Mouse (Mus musculus): ENCODE data around the gene Krt71. TPM values are rescaled to one million over a fixed set of nuclear protein-coding genes. Genes with fewer than 3 reads are reported as not detected.
"Not testable (repeated sequence)": the region's sequence is repeated elsewhere in the genome, so short reads cannot be mapped to it uniquely, and the experiment has no call there.

Gene Krt71
- polyA plus RNA-seq, 1 experiment from 2014 or later = not detected

DNA sequence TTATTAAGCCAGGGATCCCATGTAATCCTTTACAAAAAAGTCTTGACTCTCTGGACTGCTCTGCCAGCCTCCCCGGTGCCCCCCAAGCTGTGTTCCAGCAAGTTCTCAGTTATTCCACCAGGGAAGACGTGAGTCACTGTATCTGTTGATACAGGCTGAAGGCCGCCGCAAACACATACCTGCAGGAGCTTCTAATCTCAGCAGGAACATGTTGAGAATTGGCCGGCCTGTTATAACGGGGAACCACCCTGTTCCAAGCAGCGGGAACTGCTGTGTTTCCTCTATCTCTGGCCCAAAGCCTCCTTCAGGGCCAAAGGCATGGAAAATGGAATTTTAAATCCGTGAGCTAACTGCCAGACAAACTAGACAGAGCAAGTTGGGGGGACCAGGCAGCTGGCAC, 29.2 kb downstream of the Krt71 start:
- ATAC-seq (replicated peaks; ENCODE audit: insufficient number of reproducible peaks, insufficient read depth, low FRiP score, low read depth) = no peak
- Histone ChIP-seq H3K27ac (no peak overlapping the region), H3K36me3 (no peaks in the 10 kb centered on the region), H3K27me3 (no peaks in the 10 kb centered on the region; the same call in 1 of the 2 replicates), H3K4me2 (no peak overlapping the region), H3K9me3 (replicated peaks) (no peaks in the 10 kb centered on the region), H3K4me3 (no peak overlapping the region), H3K4me1 (replicated peaks) (no peaks in the 10 kb centered on the region), H3K9ac (no peak overlapping the region)
- WGBS = 61% methylated on average over 8 of the region's 8 CpGs

DNA sequence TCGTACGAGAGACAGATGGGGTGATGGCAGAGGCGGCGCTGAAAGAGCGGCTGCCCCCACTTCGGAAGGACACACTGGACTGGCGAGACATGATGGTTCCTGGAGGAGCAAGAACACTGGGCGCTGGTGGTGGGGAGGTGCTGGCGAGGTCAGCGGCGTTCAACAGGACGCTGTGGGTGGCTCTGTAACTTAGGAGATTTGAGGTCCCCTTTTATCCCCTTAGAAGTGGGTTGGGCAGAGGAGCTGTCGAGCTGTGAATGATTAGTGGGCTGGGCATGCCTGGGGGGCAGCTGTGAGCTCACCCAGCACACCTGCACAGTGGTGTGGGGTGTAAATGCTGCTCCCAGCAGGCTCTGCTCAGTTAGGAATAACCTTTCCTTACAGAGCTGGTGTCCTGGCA, 30.2 kb downstream of the Krt71 start, which contains the start of gene Krt5:
Gene Krt5 (minus strand): TSS at position 179 of the 400 bp plus-strand sequence.
- no peaks in the 10 kb centered on the region for H3K36me3 ChIP-seq
- no peak for ATAC-seq (replicated peaks; ENCODE audit: insufficient number of reproducible peaks, insufficient read depth, low FRiP score, low read depth)
- no peaks in the 10 kb centered on the region for H3K4me1 ChIP-seq (replicated peaks)
- peaks cover 4% of the 10 kb centered on the region for H3K27me3 ChIP-seq
- no peak within 1 kb of the TSS for H3K4me2 ChIP-seq
- H3K4me3 ChIP-seq = no peak within 1 kb of the TSS
- no peaks in the 10 kb centered on the region for H3K9me3 ChIP-seq (replicated peaks)
- H3K27ac ChIP-seq = no peak within 1 kb of the TSS
- 53% methylated on average over 13 of the region's 13 CpGs for WGBS
- no peak within 1 kb of the TSS for H3K9ac ChIP-seq

GRCm38 (mm10) chr15:101708683-101709082, 34.2 kb downstream of the Krt71 start:
- H3K36me3 ChIP-seq = no peaks in the 10 kb centered on the region
- H3K9ac ChIP-seq = no peak overlapping the region
- no peak overlapping the region for H3K27ac ChIP-seq
- no peak overlapping the region for H3K4me2 ChIP-seq
- no peaks in the 10 kb centered on the region for H3K9me3 ChIP-seq (replicated peaks)
- H3K4me1 ChIP-seq (replicated peaks) = no peaks in the 10 kb centered on the region
- H3K4me3 ChIP-seq = no peak overlapping the region
- ATAC-seq (replicated peaks; ENCODE audit: insufficient number of reproducible peaks, insufficient read depth, low FRiP score, low read depth) = no peak
- peaks cover 13% of the 10 kb centered on the region for H3K27me3 ChIP-seq
- 69% methylated on average over 11 of the region's 11 CpGs for WGBS

GRCm38 (mm10) chr15:101707454-101707853, 35.5 kb downstream of the Krt71 start:
- Histone ChIP-seq H3K36me3 (no peaks in the 10 kb centered on the region), H3K27ac (no peak overlapping the region), H3K4me1 (replicated peaks) (no peaks in the 10 kb centered on the region), H3K9ac (no peak overlapping the region), H3K4me2 (no peak overlapping the region), H3K9me3 (replicated peaks) (no peaks in the 10 kb centered on the region), H3K4me3 (no peak overlapping the region), H3K27me3 (peaks cover 13% of the 10 kb centered on the region)
- 68% methylated on average over 9 of the region's 9 CpGs for WGBS
- ATAC-seq (replicated peaks; ENCODE audit: insufficient number of reproducible peaks, insufficient read depth, low FRiP score, low read depth) = no peak

GRCm38 (mm10) chr15:101704066-101704465, 38.8 kb downstream of the Krt71 start:
- H3K4me2 ChIP-seq = no peak overlapping the region
- ATAC-seq (replicated peaks; ENCODE audit: insufficient number of reproducible peaks, insufficient read depth, low FRiP score, low read depth) = no peak
- WGBS = 65% methylated on average over 4 of the region's 4 CpGs

DNA sequence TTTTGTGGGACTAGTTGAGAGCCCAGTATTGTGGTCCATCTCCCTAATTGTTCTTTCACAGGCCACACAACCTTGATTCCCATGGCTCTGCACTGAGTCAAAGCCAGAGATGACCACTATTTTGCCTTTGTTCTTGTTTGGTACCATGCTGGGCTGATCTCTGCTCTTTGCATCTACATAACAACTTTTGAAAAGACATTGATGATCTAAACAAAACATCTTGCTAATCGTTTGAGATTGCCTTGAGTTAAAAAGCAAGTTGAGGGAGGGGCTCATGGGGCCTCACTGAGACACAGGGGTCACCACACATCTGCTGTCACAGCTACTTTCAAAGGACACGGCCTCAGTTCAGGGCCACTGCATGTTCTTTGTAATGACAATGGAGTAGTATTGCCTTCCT, 40.5 kb downstream of the Krt71 start:
- no peak overlapping the region for H3K9ac ChIP-seq
- no peak for ATAC-seq (replicated peaks; ENCODE audit: insufficient number of reproducible peaks, insufficient read depth, low FRiP score, low read depth)
- no peak overlapping the region for H3K4me2 ChIP-seq
- H3K9me3 ChIP-seq (replicated peaks) = no peaks in the 10 kb centered on the region
- 37% methylated on average over 2 of the region's 2 CpGs for WGBS
- H3K4me3 ChIP-seq = no peak overlapping the region
- no peaks in the 10 kb centered on the region for H3K4me1 ChIP-seq (replicated peaks)
- H3K27ac ChIP-seq = no peak overlapping the region
- H3K36me3 ChIP-seq = no peaks in the 10 kb centered on the region
- H3K27me3 ChIP-seq = peaks cover 9% of the 10 kb centered on the region; the same call in 1 of the 2 replicates

More at GRCm38 (mm10) chr15:101704066-101704465, 38.8 kb downstream of the Krt71 start:
- H3K27ac ChIP-seq = no peak overlapping the region
- no peaks in the 10 kb centered on the region for H3K9me3 ChIP-seq (replicated peaks)
- no peak overlapping the region for H3K9ac ChIP-seq
- no peak overlapping the region for H3K4me3 ChIP-seq
- H3K36me3 ChIP-seq = no peaks in the 10 kb centered on the region
- peaks cover 13% of the 10 kb centered on the region for H3K27me3 ChIP-seq
- no peaks in the 10 kb centered on the region for H3K4me1 ChIP-seq (replicated peaks)

- Histone ChIP-seq H3K27me3 (0 out of 2 replicates have a peak, but pooled peaks cover 9% of the 10 kb centered on the region), H3K4me2 (no peak overlapping the region), H3K27ac (no peak overlapping the region), H3K4me1 (replicated peaks) (no peaks in the 10 kb centered on the region), H3K9ac (no peak overlapping the region), H3K9me3 (replicated peaks) (no peaks in the 10 kb centered on the region), H3K36me3 (no peaks in the 10 kb centered on the region), H3K4me3 (no peak overlapping the region)
- no peak for ATAC-seq (replicated peaks; ENCODE audit: insufficient number of reproducible peaks, insufficient read depth, low FRiP score, low read depth)
- 58% methylated on average over 8 of the region's 8 CpGs for WGBS
Observed at GRCm38 (mm10) chr15:101699866-101700265, 43.0 kb downstream of the Krt71 start.

DNA sequence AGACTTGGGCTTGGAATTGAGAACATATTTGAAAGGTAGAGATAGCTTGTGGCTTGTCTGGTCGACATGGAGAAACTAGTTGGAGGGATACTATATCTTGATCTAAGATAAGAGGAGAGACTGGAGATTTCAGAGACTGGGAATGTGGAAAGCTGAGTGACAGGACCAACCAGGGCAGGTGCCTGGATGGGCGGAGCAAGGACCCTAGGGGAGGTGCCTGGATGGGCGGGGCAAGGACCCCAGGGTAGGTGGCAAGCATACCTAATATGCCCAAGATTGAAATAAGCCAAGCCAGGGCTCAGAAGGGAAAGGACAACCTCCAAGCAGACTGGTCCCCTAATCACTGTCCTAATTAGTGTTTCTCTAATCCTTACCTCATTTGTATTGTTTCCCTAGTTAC, 43.7 kb downstream of the Krt71 start:
- Histone ChIP-seq H3K4me1 (replicated peaks) (no peaks in the 10 kb centered on the region), H3K36me3 (no peaks in the 10 kb centered on the region), H3K27me3 (peaks cover 11% of the 10 kb centered on the region; the same call in 1 of the 2 replicates), H3K9me3 (replicated peaks) (no peaks in the 10 kb centered on the region), H3K27ac (no peak overlapping the region), H3K9ac (no peak overlapping the region), H3K4me3 (no peak overlapping the region), H3K4me2 (no peak overlapping the region)
- 31% methylated on average over 3 of the region's 3 CpGs for WGBS
- no peak for ATAC-seq (replicated peaks; ENCODE audit: insufficient number of reproducible peaks, insufficient read depth, low FRiP score, low read depth)

- Histone ChIP-seq H3K9ac (no peak overlapping the region), H3K27me3 (peaks cover 11% of the 10 kb centered on the region; the same call in 1 of the 2 replicates), H3K9me3 (replicated peaks) (no peaks in the 10 kb centered on the region), H3K4me1 (replicated peaks) (no peaks in the 10 kb centered on the region), H3K4me3 (no peak overlapping the region), H3K27ac (no peak overlapping the region), H3K36me3 (no peaks in the 10 kb centered on the region), H3K4me2 (no peak overlapping the region)
- 67% methylated on average over 8 of the region's 8 CpGs for WGBS
- no peak for ATAC-seq (replicated peaks; ENCODE audit: insufficient number of reproducible peaks, insufficient read depth, low FRiP score, low read depth)
Observed at GRCm38 (mm10) chr15:101697326-101698188, 45.4 kb downstream of the Krt71 start.

GRCm38 (mm10) chr15:101694207-101694606, 48.7 kb downstream of the Krt71 start, which contains the start of gene Krt6a:
Gene Krt6a (minus strand): TSS chr15:101694307.
- no peak within 1 kb of the TSS for H3K4me3 ChIP-seq
- no peak within 1 kb of the TSS for H3K27ac ChIP-seq
- H3K4me2 ChIP-seq = no peak within 1 kb of the TSS
- H3K4me1 ChIP-seq (replicated peaks) = no peaks in the 10 kb centered on the region
- H3K36me3 ChIP-seq = no peaks in the 10 kb centered on the region
- peaks cover 11% of the 10 kb centered on the region; the same call in 1 of the 2 replicates for H3K27me3 ChIP-seq
- 79% methylated on average over 5 of the region's 5 CpGs for whole genome bisulfite sequencing
- no peak within 1 kb of the TSS for H3K9ac ChIP-seq
- H3K9me3 ChIP-seq (replicated peaks) = no peaks in the 10 kb centered on the region
- no peak for ATAC-seq (replicated peaks; ENCODE audit: insufficient number of reproducible peaks, insufficient read depth, low FRiP score, low read depth)

DNA sequence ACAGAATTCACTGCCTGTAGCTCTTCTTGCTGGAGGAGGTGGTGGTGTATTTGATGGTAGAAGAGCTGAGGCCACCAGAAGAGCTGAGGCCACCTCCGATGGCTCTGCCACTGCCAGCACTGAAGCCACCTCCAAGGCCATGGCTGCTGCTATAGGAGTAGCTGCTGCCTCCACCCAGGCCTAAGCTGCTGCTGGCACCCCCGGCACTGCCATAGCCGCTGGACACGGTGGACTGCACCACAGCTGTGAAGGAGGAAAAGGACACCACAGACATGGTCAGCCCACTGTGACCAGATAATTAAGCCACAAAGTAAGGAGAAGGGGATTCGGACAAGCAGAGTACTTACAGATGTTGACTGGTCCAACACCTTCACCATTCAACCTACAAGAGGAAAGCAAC, 52.4 kb downstream of the Krt71 start:
- H3K27ac ChIP-seq; ATAC-seq (replicated peaks; ENCODE audit: insufficient number of reproducible peaks, insufficient read depth, low FRiP score, low read depth); H3K9ac ChIP-seq; H3K4me3 ChIP-seq; H3K9me3 ChIP-seq (replicated peaks); H3K4me1 ChIP-seq (replicated peaks); H3K4me2 ChIP-seq; H3K36me3 ChIP-seq; H3K27me3 ChIP-seq: not testable (repeated sequence)
- WGBS = 85% methylated on average over 5 of the region's 5 CpGs

GRCm38 (mm10) chr15:101688161-101688560, 54.7 kb downstream of the Krt71 start:
- H3K9ac ChIP-seq = no peak overlapping the region
- H3K27me3 ChIP-seq = no peaks in the 10 kb centered on the region
- no peaks in the 10 kb centered on the region for H3K9me3 ChIP-seq (replicated peaks)
- H3K27ac ChIP-seq = no peak overlapping the region
- no peaks in the 10 kb centered on the region for H3K36me3 ChIP-seq
- no peaks in the 10 kb centered on the region for H3K4me1 ChIP-seq (replicated peaks)
- WGBS = 45% methylated on average over 2 of the region's 2 CpGs
- H3K4me2 ChIP-seq = no peak overlapping the region
- no peak for ATAC-seq (replicated peaks; ENCODE audit: insufficient number of reproducible peaks, insufficient read depth, low FRiP score, low read depth)
- no peak overlapping the region for H3K4me3 ChIP-seq
